Comparison of ENCODE assay signal across 15 mouse cellular contexts in genomic region chr10:5503909-5504308, GRCm38 (mm10). TPM values are rescaled to one million over a fixed set of nuclear protein-coding genes. Genes with fewer than 3 reads are reported as not detected.
DNase-seq lines count a peak whose midpoint lies in the region; TF ChIP-seq lines count a peak whose summit lies in the region.
"Had no signal": no experiment of that assay in that cellular context is flagged by ENCODE, and none has a peak within 500 bp of the region (broad histone marks: within the 10 kb centered on the region; RNA-seq: fewer than 3 reads in every experiment).

No protein-coding gene starts in this region.

- H3K27ac ChIP-seq in gastrocnemius, adult 2 months, result no peak overlapping the region
- H3K27ac ChIP-seq: embryonic facial prominence, embryonic 12.5 days; forebrain, embryonic 12.5 days; heart, embryonic 13.5 days; hindbrain, embryonic 15.5 days had no signal

- no peak overlapping the region for H3K4me3 ChIP-seq in gastrocnemius, adult 2 months
- H3K4me3 ChIP-seq: embryonic facial prominence, embryonic 12.5 days; forebrain, embryonic 12.5 days; heart, embryonic 13.5 days; hindbrain, embryonic 15.5 days had no signal

- intact Hi-C loops in gastrocnemius, adult 2 months (cut with DNase I), result no loop called here

- TF ChIP-seq CTCF in gastrocnemius, adult 2 months (IDR thresholded peaks at IDR 0.05), result no peak

- peak; percentile 8 for DNase-seq in gastrocnemius, postnatal 10 days
- no peak for DNase-seq in gastrocnemius, adult 2 months
- DNase-seq in cerebellum, adult 8-10 months, result peak; percentile 67
- peak; percentile 77 to 78 for DNase-seq in cerebellum, postnatal 14 days
- no peak for DNase-seq in Muller cell, postnatal 12 days (ENCODE audit: inconsistent ontology term)
- DNase-seq in right cerebral cortex, adult 2 months (ENCODE audit: low spot score in 2 of 2), result no peak
- DNase-seq in adrenal gland, postnatal 14 days, result no peak
- DNase-seq: adrenal gland, postnatal 36 days; gastrocnemius, postnatal 25 days; heart, postnatal 36 days; kidney, adult 8-10 months had no signal

RNA-seq across cellular contexts. Expression of gene Syne1, which starts 47.4 kb away (rescaled TPM):
- total RNA-seq in gastrocnemius, postnatal 10 days (2021), result 10 to 100 TPM; 64.3 to 82.0 TPM
- total RNA-seq in gastrocnemius, adult 2 months (2021), result 10 to 100 TPM; 54.5 to 67.7 TPM
- total RNA-seq in adrenal gland, postnatal 14 days (2021), result 15.1 and 18.3 TPM in 2 replicates

Comparison
In these comparisons a context has a peak if more than half of its experiments do, and no peak if none do; other contexts are left out.
1. DNase-seq: peak in gastrocnemius, postnatal 10 days (single experiment), cerebellum, adult 8-10 months (single experiment) and cerebellum, postnatal 14 days (2 of 2); none in gastrocnemius, adult 2 months (single experiment), Muller cell, postnatal 12 days (single experiment), right cerebral cortex, adult 2 months (0 of 2) and adrenal gland, postnatal 14 days (single experiment).